Mouse (Mus musculus): Measurements from ENCODE around the gene Set. TPM values are rescaled to one million over a fixed set of nuclear protein-coding genes. Genes with fewer than 3 reads are reported as not detected.
A peak's percentile ranks its signal among the peaks of the same experiment; 100 is the strongest.

Set gene
- polyA plus RNA-seq, 1 experiment from 2014 or later: 572 TPM

DNA sequence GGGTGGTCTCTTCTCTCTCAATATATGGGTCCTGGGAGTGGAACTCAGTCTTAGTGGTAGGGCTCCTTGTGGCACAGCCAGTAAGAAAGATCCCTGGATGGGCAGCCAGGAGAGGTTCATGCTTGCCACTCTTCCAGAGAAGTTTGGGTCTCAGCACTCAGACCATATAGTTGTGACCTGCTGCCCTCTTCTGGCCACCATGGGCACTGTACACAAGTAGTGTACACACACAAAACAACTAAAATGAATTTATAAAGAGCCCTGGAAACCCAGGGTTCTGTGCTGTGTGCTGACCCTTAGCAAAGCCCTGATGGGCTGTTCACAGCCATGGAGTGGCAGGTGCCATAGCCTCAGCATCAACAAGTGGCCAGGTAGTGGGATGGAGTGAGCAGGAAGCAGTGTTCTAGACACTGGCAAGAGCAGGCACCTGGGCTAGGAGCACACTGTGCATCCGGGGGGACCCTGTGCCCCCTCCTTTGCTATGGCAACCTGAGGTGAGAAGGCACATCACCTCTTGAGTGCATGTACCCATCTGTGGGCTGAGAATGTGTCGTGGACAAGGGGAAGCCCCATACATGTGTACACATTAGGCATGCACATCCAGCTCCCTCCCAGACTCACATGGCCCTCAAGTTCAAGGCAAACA lies 38.8 kb downstream of the Set start:
- WGBS: 82% methylated on average over 2 of the region's 2 CpGs
- Histone ChIP-seq H3K27ac (no peak overlapping the region), H3K27me3 (replicated peaks) (no peaks in the 10 kb centered on the region), H3K4me3 (no peak overlapping the region), H3K4me2 (replicated peaks) (no peak overlapping the region), H3K9me3 (no peaks in the 10 kb centered on the region), H3K9ac (0 out of 2 replicates have a peak overlapping the region, but pooled peaks have one; percentile 26), H3K36me3 (peaks cover 41% of the 10 kb centered on the region), H3K4me1 (peaks cover 17% of the 10 kb centered on the region; the same call in 1 of the 2 replicates)
- ATAC-seq (ENCODE audit: low FRiP score, low read depth): no peak

DNA sequence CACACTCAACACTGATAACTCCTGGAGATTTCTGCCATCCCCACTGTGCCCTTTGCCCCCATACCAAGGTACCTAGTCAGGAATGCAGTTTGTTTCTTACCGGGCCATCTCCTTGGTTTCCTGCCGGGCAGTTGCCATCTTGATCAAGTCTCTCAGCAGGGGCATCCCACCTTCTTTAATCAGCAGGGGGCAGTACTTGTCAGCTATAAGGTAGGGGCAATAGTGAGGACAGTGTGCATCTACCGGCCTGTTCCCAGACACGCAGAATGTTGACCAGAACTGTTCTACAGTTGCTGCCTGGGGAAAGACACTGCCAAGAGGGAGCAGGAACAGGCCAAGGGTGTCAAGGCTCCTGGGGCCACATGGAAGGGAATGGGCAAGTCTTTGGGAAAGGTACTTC lies 43.0 kb downstream of the Set start:
- ATAC-seq (ENCODE audit: low FRiP score, low read depth): no peak
- WGBS: 77% methylated on average over 4 of the region's 4 CpGs
- Histone ChIP-seq H3K27me3 (replicated peaks) (no peaks in the 10 kb centered on the region), H3K4me1 (no peaks in the 10 kb centered on the region), H3K9ac (no peak overlapping the region), H3K36me3 (peaks cover 68% of the 10 kb centered on the region), H3K9me3 (no peaks in the 10 kb centered on the region), H3K27ac (no peak overlapping the region), H3K4me2 (replicated peaks) (no peak overlapping the region), H3K4me3 (no peak overlapping the region)

- no peaks in the 10 kb centered on the region for H3K4me1 ChIP-seq
- peaks cover 82% of the 10 kb centered on the region for H3K36me3 ChIP-seq
- H3K4me2 ChIP-seq (replicated peaks): no peak overlapping the region
- no peak overlapping the region for H3K9ac ChIP-seq
- no peaks in the 10 kb centered on the region for H3K27me3 ChIP-seq (replicated peaks)
- H3K4me3 ChIP-seq: no peak overlapping the region
- H3K27ac ChIP-seq: no peak overlapping the region
- no peaks in the 10 kb centered on the region for H3K9me3 ChIP-seq
- no peak for ATAC-seq (ENCODE audit: low FRiP score, low read depth)
These were observed 49.2 kb downstream of the Set start for GRCm38 (mm10) chr2:30106364-30106763.

DNA sequence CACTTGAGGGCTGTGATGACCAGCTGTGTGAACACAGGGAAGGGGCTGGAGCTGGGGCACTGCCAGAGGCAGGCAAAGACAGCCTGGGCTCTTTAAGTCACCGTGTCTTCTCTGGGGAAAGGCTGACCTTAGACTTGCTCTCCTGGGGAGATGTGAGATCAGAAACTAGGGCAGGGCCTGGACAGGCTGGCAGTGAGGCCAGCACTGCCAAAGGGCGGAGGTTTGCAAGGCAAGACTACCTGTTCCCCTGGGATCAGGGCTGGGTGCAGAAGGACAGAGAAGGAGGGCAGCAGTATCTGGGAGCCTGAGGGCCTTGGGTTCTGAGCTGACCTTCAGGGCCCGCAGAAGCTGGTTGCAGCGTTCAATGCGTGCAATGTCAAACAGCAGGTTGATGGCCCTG lies 50.5 kb downstream of the Set start:
- H3K9me3 ChIP-seq: no peaks in the 10 kb centered on the region
- H3K4me3 ChIP-seq: no peak overlapping the region
- H3K27me3 ChIP-seq (replicated peaks): no peaks in the 10 kb centered on the region
- WGBS: 93% methylated on average over 5 of the region's 5 CpGs
- no peaks in the 10 kb centered on the region for H3K4me1 ChIP-seq
- ATAC-seq (ENCODE audit: low FRiP score, low read depth): no peak
- H3K36me3 ChIP-seq: peaks cover 80% of the 10 kb centered on the region
- H3K9ac ChIP-seq: no peak overlapping the region
- H3K27ac ChIP-seq: no peak overlapping the region
- no peak overlapping the region for H3K4me2 ChIP-seq (replicated peaks)

GRCm38 (mm10) chr2:30108260-30108659 lies 51.1 kb downstream of the Set start:
- Histone ChIP-seq H3K9me3 (no peaks in the 10 kb centered on the region), H3K9ac (no peak overlapping the region), H3K27me3 (replicated peaks) (no peaks in the 10 kb centered on the region), H3K36me3 (peaks cover 80% of the 10 kb centered on the region), H3K27ac (no peak overlapping the region), H3K4me1 (no peaks in the 10 kb centered on the region), H3K4me3 (no peak overlapping the region), H3K4me2 (replicated peaks) (no peak overlapping the region)
- ATAC-seq (ENCODE audit: low FRiP score, low read depth): no peak
- WGBS: 93% methylated on average over 4 of the region's 4 CpGs

GRCm38 (mm10) chr2:30111500-30111899 lies 54.3 kb downstream of the Set start:
- Histone ChIP-seq H3K4me2 (replicated peaks) (no peak overlapping the region), H3K9ac (no peak overlapping the region), H3K27ac (no peak overlapping the region), H3K27me3 (replicated peaks) (no peaks in the 10 kb centered on the region), H3K4me1 (no peaks in the 10 kb centered on the region), H3K4me3 (no peak overlapping the region), H3K9me3 (no peaks in the 10 kb centered on the region), H3K36me3 (peaks cover 63% of the 10 kb centered on the region)
- ATAC-seq (ENCODE audit: low FRiP score, low read depth): no peak
- 98% methylated on average over 2 of the region's 2 CpGs for WGBS

DNA sequence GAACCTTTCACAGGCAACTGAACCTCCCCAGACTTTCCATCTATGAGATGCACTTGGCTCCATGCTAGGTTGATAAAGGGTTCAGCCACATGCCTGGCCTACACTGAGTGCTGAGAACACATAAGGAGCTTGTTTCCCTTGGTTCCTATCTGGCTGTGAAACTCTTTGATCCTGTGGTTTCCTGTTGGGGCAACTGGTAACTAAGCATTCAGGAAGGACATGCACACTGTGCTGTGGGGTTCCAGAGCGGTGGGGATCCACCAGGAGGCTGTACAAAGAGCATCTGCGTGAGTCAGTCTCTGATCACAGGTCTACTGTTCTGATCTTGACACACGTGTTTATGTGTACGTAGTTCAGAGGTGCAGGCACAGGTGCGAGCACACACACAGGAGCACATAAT lies 55.4 kb downstream of the Set start:
- no peaks in the 10 kb centered on the region for H3K4me1 ChIP-seq

GRCm38 (mm10) chr2:30119641-30120051 lies 62.5 kb downstream of the Set start:
- no peak overlapping the region for H3K9ac ChIP-seq
- 14% methylated on average over 6 of the region's 6 CpGs for WGBS
- no peaks in the 10 kb centered on the region for H3K9me3 ChIP-seq
- H3K4me3 ChIP-seq: no peak overlapping the region
- no peaks in the 10 kb centered on the region for H3K36me3 ChIP-seq
- H3K4me1 ChIP-seq: peaks cover 34% of the 10 kb centered on the region
- no peaks in the 10 kb centered on the region for H3K27me3 ChIP-seq (replicated peaks)
- ATAC-seq (ENCODE audit: low FRiP score, low read depth): 0 out of 2 replicates have a peak, but pooled peaks have one; percentile 45
- H3K27ac ChIP-seq: peak overlapping the region; percentile 12; the same call in 1 of the 2 replicates
- peak overlapping the region; percentile 16 for H3K4me2 ChIP-seq (replicated peaks)

More for the DNA sequence above, 55.4 kb downstream of the Set start:
- Histone ChIP-seq H3K4me3 (no peak overlapping the region), H3K9me3 (no peaks in the 10 kb centered on the region), H3K9ac (no peak overlapping the region), H3K4me2 (replicated peaks) (no peak overlapping the region), H3K27ac (no peak overlapping the region), H3K36me3 (peaks cover 53% of the 10 kb centered on the region), H3K27me3 (replicated peaks) (no peaks in the 10 kb centered on the region)
- ATAC-seq (ENCODE audit: low FRiP score, low read depth): no peak
- WGBS: 91% methylated on average over 5 of the region's 5 CpGs

GRCm38 (mm10) chr2:30120269-30120668 lies 63.1 kb downstream of the Set start:
- H3K27ac ChIP-seq: no peak overlapping the region
- no peak overlapping the region for H3K4me3 ChIP-seq
- no peak overlapping the region for H3K4me2 ChIP-seq (replicated peaks)
- no peaks in the 10 kb centered on the region for H3K36me3 ChIP-seq
- no peak overlapping the region for H3K9ac ChIP-seq
- H3K4me1 ChIP-seq: peaks cover 39% of the 10 kb centered on the region
- ATAC-seq (ENCODE audit: low FRiP score, low read depth): no peak
- H3K27me3 ChIP-seq (replicated peaks): no peaks in the 10 kb centered on the region
- no peaks in the 10 kb centered on the region for H3K9me3 ChIP-seq
- 86% methylated on average over 4 of the region's 4 CpGs for WGBS

Other genes starting within 250 kb of the Set start
- 17.2 and 19.2 TPM in 2 replicates for gene Urm1, start 237.3 kb upstream of the Set start, polyA plus RNA-seq (2016; fragmentation: Nextera tagmentation; extraction: Ambion mirVana)
- gene Cercam, start 188.2 kb upstream of the Set start, polyA plus RNA-seq (2016; fragmentation: Nextera tagmentation; extraction: Ambion mirVana): 24.0 and 24.6 TPM in 2 replicates
- gene Odf2, start 168.2 kb upstream of the Set start, polyA plus RNA-seq (2016; fragmentation: Nextera tagmentation; extraction: Ambion mirVana): 84.0 and 98.5 TPM in 2 replicates
- gene Gle1, start 122.0 kb upstream of the Set start, polyA plus RNA-seq (2016; fragmentation: Nextera tagmentation; extraction: Ambion mirVana): 71.1 and 73.5 TPM in 2 replicates
- 177 and 206 TPM in 2 replicates for gene Sptan1, start 91.8 kb upstream of the Set start, polyA plus RNA-seq (2016; fragmentation: Nextera tagmentation; extraction: Ambion mirVana)
- gene Wdr34, start 8.5 kb upstream of the Set start, polyA plus RNA-seq (2016; fragmentation: Nextera tagmentation; extraction: Ambion mirVana): 37.4 and 41.4 TPM in 2 replicates
- gene Pkn3, start 20.3 kb downstream of the Set start, polyA plus RNA-seq (2016; fragmentation: Nextera tagmentation; extraction: Ambion mirVana): 6.4 and 6.9 TPM in 2 replicates
- 25.3 and 27.9 TPM in 2 replicates for gene Zdhhc12, start 36.3 kb downstream of the Set start, polyA plus RNA-seq (2016; fragmentation: Nextera tagmentation; extraction: Ambion mirVana)
- 10.6 and 11.1 TPM in 2 replicates for gene Zer1, start 67.2 kb downstream of the Set start, polyA plus RNA-seq (2016; fragmentation: Nextera tagmentation; extraction: Ambion mirVana)
- 8.2 and 11.3 TPM in 2 replicates for gene Tbc1d13, start 76.4 kb downstream of the Set start, polyA plus RNA-seq (2016; fragmentation: Nextera tagmentation; extraction: Ambion mirVana)
- gene Endog, start 114.1 kb downstream of the Set start, polyA plus RNA-seq (2016; fragmentation: Nextera tagmentation; extraction: Ambion mirVana): 17.1 and 17.7 TPM in 2 replicates
- gene Spout1, start 121.1 kb downstream of the Set start, polyA plus RNA-seq (2016; fragmentation: Nextera tagmentation; extraction: Ambion mirVana): 59.4 and 61.0 TPM in 2 replicates
- gene Kyat1, start 148.5 kb downstream of the Set start, polyA plus RNA-seq (2016; fragmentation: Nextera tagmentation; extraction: Ambion mirVana): 12.5 and 12.7 TPM in 2 replicates
- gene Lrrc8a, start 180.3 kb downstream of the Set start, polyA plus RNA-seq (2016; fragmentation: Nextera tagmentation; extraction: Ambion mirVana): 30.6 and 43.0 TPM in 2 replicates
- 0.17 and 0.34 TPM in 2 replicates for gene Gm28035, start 183.2 kb downstream of the Set start, polyA plus RNA-seq (2016; fragmentation: Nextera tagmentation; extraction: Ambion mirVana)
- 3.8 and 4.2 TPM in 2 replicates for gene Phyhd1, start 208.8 kb downstream of the Set start, polyA plus RNA-seq (2016; fragmentation: Nextera tagmentation; extraction: Ambion mirVana)
- not detected in 2 replicates for gene Gm28038, start 223.7 kb downstream of the Set start, polyA plus RNA-seq (2016; fragmentation: Nextera tagmentation; extraction: Ambion mirVana)
- gene Dolk, start 229.0 kb downstream of the Set start, polyA plus RNA-seq (2016; fragmentation: Nextera tagmentation; extraction: Ambion mirVana): 27.5 and 28.8 TPM in 2 replicates
- gene Nup188, start 229.0 kb downstream of the Set start, polyA plus RNA-seq (2016; fragmentation: Nextera tagmentation; extraction: Ambion mirVana): 26.4 and 34.4 TPM in 2 replicates